Mouse (Mus musculus) left cerebral cortex, adult 2 months (tissue): Measurements from ENCODE around the gene Lmtk2. TPM values are rescaled to one million over a fixed set of nuclear protein-coding genes. Genes with fewer than 3 reads are reported as not detected.
A peak's percentile ranks its signal among the peaks of the same experiment; 100 is the strongest.

Source experiments
- DNase-seq, 2 experiments: peaks; one replicate each; pipeline ENCODE4 v3.0.0; 2021 to 2022; ENCODE audit warnings: low spot score in 2 of 2, mixed read lengths in 1 of 2; ENCODE audit errors: extremely low spot score in 1 of 2
- H3K27ac ChIP-seq: fragments of 200-600 bp; 2 replicates; pipeline ENCODE4 v1.8.1; 2022
- H3K4me3 ChIP-seq: fragments of 200-600 bp; 2 replicates; pipeline ENCODE4 v1.8.1; 2022
- CTCF ChIP-seq: fragments of 200-600 bp; IDR thresholded peaks from 2 replicates; pipeline ENCODE4 v1.8.1; 2022; ENCODE audit warnings: antibody characterized with exemption, mild to moderate bottlenecking, moderate library complexity
- intact Hi-C: fragments of 180-260 bp; cut with DNase I; formaldehyde crosslinking; loops from one replicate; pipeline ENCODE4 v1.15.1; 2025
- total RNA-seq, 2 experiments: library from RNA; stranded (reverse); gene quantifications; 2 replicates each; pipeline ENCODE4 v1.2.3; 2021

The Lmtk2 gene
- total RNA-seq, 2 experiments from 2014 or later, result 171 to 173 TPM

DNA sequence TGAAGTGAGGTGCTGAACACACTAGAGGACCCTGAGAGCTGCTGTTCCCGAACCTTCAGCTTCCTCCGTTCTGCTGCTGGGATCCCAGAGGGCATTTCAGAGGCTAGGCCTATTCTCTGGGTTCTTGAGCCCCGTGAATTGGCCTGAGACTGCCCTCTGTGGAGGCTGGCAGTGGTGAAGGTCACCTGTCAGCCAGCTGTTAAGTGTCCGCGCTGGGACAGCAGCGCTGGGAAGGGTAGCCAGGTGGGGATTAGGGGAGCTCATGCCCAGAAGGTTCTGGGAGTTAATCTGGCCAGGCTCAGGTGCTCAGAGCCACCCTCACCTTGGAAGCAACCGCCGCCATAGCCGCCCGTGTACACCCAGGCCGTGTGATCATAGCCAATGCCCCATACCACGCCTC lies 104.1 kb downstream of the Lmtk2 start:
- Histone ChIP-seq H3K27ac (no peak overlapping the region), H3K4me3 (no peak overlapping the region)
- intact Hi-C loops, result no loop called here
- no peak for DNase-seq
- TF ChIP-seq CTCF, result no peak

DNA sequence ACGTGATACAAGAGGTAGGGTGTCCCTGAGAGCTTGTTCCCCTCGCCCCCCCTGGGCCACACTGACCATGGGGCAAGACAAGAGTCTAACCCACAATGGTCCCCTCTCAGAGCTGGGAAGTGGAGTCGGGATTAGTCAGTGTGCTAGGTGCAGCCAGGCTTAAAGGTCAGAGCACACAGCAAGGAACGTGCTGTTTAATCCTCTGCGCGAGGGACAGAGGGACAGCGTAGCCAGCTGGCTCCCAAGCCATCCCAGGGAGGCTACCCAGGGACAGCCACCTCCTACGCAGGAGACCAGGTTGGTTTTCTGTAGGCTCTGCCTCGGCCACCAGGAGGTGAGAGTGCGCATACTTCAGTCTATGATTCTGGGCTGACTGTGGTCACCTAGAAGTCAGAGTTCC lies 104.7 kb downstream of the Lmtk2 start:
- TF ChIP-seq CTCF, result no peak
- H3K4me3 ChIP-seq, result no peak overlapping the region
- DNase-seq, result no peak
- no peak overlapping the region for H3K27ac ChIP-seq
- intact Hi-C loops, result loop anchor here (5.0 kb wide), 1 partner anchor 532 kb away; no protein-coding TSS in a partner anchor

- intact Hi-C loops, result loop anchor here (5.0 kb wide), 1 partner anchor 531 kb away; no protein-coding TSS in a partner anchor
- no peak for DNase-seq
- H3K27ac ChIP-seq, result no peak overlapping the region
- no peak for TF ChIP-seq CTCF
- no peak overlapping the region for H3K4me3 ChIP-seq
Measured at GRCm38 (mm10) chr5:144206069-144206468, 105.8 kb downstream of the Lmtk2 start.

DNA sequence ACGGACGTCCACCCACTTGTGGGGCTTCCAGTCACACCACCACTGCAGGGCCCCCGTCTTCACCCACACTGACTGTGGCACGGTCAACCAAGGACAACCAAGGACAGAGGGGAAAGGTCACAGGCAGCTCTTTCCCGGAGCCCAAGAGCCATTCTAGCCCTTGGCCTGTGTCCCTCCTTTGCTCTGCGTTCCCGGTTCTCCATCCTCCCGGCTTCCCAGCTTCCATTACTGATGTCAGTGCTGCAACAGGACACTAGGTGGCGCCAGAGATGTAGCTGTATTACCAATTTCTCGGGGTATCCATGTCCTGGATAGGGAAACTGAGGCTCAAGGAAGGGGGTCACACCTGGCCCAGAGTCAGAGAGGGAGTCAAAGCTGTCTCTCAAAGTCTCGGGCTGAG lies 107.2 kb downstream of the Lmtk2 start:
- peak; percentile 95 for TF ChIP-seq CTCF
- H3K4me3 ChIP-seq, result no peak overlapping the region
- intact Hi-C loops, result loop anchor here (5.0 kb wide), 1 partner anchor 530 kb away; no protein-coding TSS in a partner anchor
- no peak overlapping the region for H3K27ac ChIP-seq
- DNase-seq, result peak in 1 of 2 experiments; percentile 52

DNA sequence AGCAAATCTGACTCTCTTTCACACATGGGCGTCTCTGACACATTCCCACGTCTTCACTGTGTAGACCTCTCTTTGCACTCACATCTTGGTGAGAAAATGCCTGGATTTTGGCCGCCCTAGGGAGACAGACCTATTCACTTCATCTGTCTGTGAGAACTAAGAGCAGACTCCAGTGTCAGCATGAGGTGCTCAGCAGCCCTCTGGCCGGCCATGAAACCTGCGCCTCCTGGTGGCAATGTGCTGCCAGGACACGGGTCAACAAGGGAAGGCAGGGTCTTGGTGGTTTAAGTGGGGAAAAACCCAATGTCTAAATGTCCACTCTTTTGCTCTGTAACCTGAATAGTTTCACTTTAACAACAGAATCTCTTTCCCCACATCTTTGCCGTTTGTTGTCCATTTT lies 114.2 kb downstream of the Lmtk2 start:
- no peak overlapping the region for H3K4me3 ChIP-seq
- peak; percentile 75 for TF ChIP-seq CTCF
- no peak overlapping the region for H3K27ac ChIP-seq
- DNase-seq, result peak in 1 of 2 experiments; percentile 65
- intact Hi-C loops, result no loop called here

DNA sequence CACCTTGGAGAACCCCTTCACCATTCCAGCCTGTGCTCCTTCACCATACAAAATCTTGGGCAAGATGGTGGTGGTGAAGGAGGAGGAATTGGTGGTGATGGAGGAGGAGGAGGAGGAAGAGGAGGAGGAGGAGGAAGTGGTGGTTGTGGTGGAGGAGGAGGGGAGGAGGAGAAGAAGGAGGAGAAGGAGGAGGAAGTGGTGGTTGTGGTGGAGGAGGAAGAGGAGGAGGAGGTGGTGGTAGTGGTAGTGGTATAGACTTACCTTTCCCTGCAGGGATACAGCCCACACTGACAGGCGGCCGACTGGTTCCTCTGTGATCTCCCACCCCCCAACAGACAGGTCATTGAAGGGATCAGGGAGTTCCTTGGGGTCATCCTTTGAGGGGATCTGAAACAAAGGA lies 115.8 kb downstream of the Lmtk2 start:
- DNase-seq, result no peak
- intact Hi-C loops, result no loop called here
- no peak overlapping the region for H3K27ac ChIP-seq
- TF ChIP-seq CTCF, result no peak
- H3K4me3 ChIP-seq, result no peak overlapping the region

DNA sequence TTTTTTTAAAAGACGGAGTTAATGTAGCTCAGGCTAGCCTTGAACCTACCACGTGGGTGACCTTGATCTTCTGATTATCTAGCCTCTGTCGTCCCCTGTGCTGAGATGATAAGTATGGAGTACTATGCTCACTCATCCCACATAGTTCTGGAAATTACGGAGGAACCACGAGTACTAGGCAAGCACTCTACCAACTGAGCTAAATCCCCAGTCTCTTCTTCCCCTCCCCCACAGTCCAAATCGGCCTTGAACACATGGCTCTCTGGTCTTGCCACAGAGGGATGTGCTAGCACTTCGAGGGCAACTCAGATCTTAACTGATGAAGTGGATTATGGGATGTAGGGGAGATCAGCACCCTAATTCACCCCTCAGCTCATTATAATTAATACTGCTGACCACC lies 117.8 kb downstream of the Lmtk2 start:
- Histone ChIP-seq H3K27ac (no peak overlapping the region), H3K4me3 (no peak overlapping the region)
- no peak for TF ChIP-seq CTCF
- intact Hi-C loops, result no loop called here
- no peak for DNase-seq

GRCm38 (mm10) chr5:144219306-144219705 lies 119.1 kb downstream of the Lmtk2 start:
- no peak for DNase-seq
- no peak overlapping the region for H3K27ac ChIP-seq
- intact Hi-C loops, result no loop called here
- H3K4me3 ChIP-seq, result no peak overlapping the region
- TF ChIP-seq CTCF, result no peak

DNA sequence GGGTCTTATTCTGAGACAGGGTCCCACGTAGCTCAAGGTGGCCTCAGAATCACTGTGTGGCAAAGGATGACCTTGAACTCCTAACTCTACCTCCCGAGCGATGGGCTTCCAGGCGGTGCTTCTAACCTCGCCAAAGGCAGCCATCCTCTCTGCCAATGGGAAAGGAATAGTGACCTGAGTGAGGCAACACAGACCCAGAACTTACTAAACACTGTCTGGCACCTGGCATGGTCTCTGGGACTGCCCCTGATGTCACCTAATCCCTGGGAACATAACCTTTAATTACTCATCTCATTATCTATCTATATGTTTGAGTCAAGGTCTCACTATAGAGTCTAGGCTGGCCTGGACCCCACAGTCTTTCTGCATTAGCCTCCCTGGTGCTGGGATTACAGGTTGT lies 119.7 kb downstream of the Lmtk2 start:
- no peak overlapping the region for H3K4me3 ChIP-seq
- intact Hi-C loops, result loop anchor here (5.0 kb wide), 1 partner anchor 37 kb away; no protein-coding TSS in a partner anchor
- H3K27ac ChIP-seq, result no peak overlapping the region
- DNase-seq, result no peak
- no peak for TF ChIP-seq CTCF

DNA sequence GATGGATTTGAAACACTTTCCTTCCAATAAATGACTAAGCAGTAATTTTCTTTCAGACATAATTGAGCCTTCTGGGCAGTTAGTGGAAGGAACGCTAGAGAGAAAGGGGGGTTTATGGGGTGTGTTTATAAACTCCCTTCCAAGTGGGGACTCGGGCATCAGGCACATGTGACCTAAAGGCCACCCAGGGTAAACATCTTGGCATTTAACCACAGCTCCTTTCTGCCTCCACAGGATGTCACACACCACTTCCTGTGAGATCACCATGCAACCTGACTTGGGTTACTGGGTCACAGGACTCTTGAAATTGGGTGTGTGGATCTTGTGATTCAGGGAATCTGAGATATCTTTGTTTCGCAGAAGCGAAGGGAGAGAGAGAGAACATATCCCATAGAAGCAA lies 121.1 kb downstream of the Lmtk2 start:
- intact Hi-C loops, result loop anchor here (5.0 kb wide), 1 partner anchor 36 kb away; no protein-coding TSS in a partner anchor
- no peak for DNase-seq
- TF ChIP-seq CTCF, result no peak
- Histone ChIP-seq H3K4me3 (no peak overlapping the region), H3K27ac (no peak overlapping the region)

GRCm38 (mm10) chr5:144222811-144223502 lies 122.7 kb downstream of the Lmtk2 start:
- no peak for DNase-seq
- intact Hi-C loops, result loop anchor here (5.0 kb wide), 1 partner anchor 34 kb away; no protein-coding TSS in a partner anchor
- no peak for TF ChIP-seq CTCF
- peak overlapping the region; percentile 95 for H3K27ac ChIP-seq
- H3K4me3 ChIP-seq, result peak overlapping the region; percentile 85

GRCm38 (mm10) chr5:144223503-144223862 lies 123.2 kb downstream of the Lmtk2 start, which contains the start of gene Tecpr1:
Tecpr1 (minus strand) TSS chr5:144223615.
- DNase-seq, result peak; percentile 94 to 96
- intact Hi-C loops, result loop anchor here (5.0 kb wide), 1 partner anchor 34 kb away; no protein-coding TSS in a partner anchor
- peak within 1 kb of the TSS; percentile 85 for H3K4me3 ChIP-seq
- TF ChIP-seq CTCF, result no peak; the same call in 1 of the 2 replicates
- H3K27ac ChIP-seq, result peak within 1 kb of the TSS; percentile 95
